Mouse (Mus musculus) hindbrain, embryonic 16.5 days (tissue): ENCODE measurements around the gene Eif2ak2. TPM values are rescaled to one million over a fixed set of nuclear protein-coding genes. Genes with fewer than 3 reads are reported as not detected.

Source experiments
- ATAC-seq: fragments of 200-750 bp; cut with Nextera tagmentation; 2 replicates; pipeline ENCODE4 v1.8.0; 2017; ENCODE audit warnings: moderate TSS enrichment, moderate library complexity
- H3K27ac ChIP-seq: fragments of 300-500 bp; sonication (generic); 2 replicates; pipeline ENCODE4 v1.5.1; 2014; ENCODE audit warnings: low read depth, mild to moderate bottlenecking, control low read depth, low read length, moderate library complexity
- H3K27me3 ChIP-seq: fragments of 300-500 bp; sonication (generic); replicated peaks from 2 replicates; pipeline ENCODE4 v1.6.1; 2014; ENCODE audit warnings: low read length; ENCODE audit not compliant: control insufficient read depth, insufficient read depth
- H3K36me3 ChIP-seq: fragments of 300-500 bp; sonication (generic); 2 replicates; pipeline ENCODE4 v1.6.1; 2014; ENCODE audit warnings: mild to moderate bottlenecking, low read length, moderate library complexity, mixed read lengths; ENCODE audit not compliant: control insufficient read depth, insufficient read depth
- H3K4me1 ChIP-seq: fragments of 300-500 bp; sonication (generic); 2 replicates; pipeline ENCODE4 v1.6.1; 2014; ENCODE audit warnings: low read depth, low read length; ENCODE audit not compliant: control insufficient read depth, insufficient read depth
- H3K4me2 ChIP-seq: fragments of 300-500 bp; sonication (generic); 2 replicates; pipeline ENCODE4 v1.6.1; 2014; ENCODE audit warnings: mild to moderate bottlenecking, low read length, control low read depth, moderate library complexity
- H3K4me3 ChIP-seq: fragments of 300-500 bp; sonication (generic); 2 replicates; pipeline ENCODE4 v1.5.1; 2014; ENCODE audit warnings: mild to moderate bottlenecking, low read length, control low read depth, moderate library complexity
- H3K9ac ChIP-seq: fragments of 300-500 bp; sonication (generic); 2 replicates; pipeline ENCODE4 v1.6.1; 2014; ENCODE audit warnings: low read depth, mild to moderate bottlenecking, control low read depth, low read length, moderate library complexity
- H3K9me3 ChIP-seq: fragments of 300-500 bp; sonication (generic); 2 replicates; pipeline ENCODE4 v1.6.1; 2014; ENCODE audit warnings: mild to moderate bottlenecking, low read length, moderate library complexity; ENCODE audit not compliant: control insufficient read depth
- WGBS: fragments of 180-500 bp; shearing (Covaris S2); extraction: QIAGEN DNeasy Blood & Tissue Kit; methylation state at CpG from one replicate; pipeline ENCODE4 v1.1.7; 2014; 5-methylcytosine and 5-hydroxymethylcytosine counted together
- polyA plus RNA-seq: library from polyadenylated mRNA; unstranded; fragments of >200 nt; fragmentation: Nextera tagmentation; extraction: Ambion mirVana; gene quantifications from 2 replicates; pipeline ENCODE4 v1.2.1, GENCODE M21; 2015

Gene Eif2ak2
- polyA plus RNA-seq, 1 experiment from 2014 or later, result 3.0 TPM

DNA sequence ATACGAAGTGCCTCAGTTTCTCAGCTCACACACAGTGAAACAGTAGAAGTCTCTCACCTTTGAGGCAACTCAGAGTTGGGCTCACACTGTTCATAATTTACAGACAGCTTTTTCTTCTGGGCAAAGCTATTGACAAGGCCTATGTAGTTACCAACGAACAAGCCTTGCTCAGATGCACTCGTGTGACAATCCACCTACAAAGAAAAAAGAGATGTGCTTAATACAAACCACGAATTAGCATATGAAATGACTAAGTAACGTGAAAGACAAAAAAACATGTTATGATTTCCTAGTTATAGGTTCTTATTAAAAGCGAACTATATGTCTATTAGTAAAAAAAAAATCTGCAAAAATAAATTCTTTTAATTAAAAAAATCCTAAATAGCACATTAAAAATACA is 8.5 kb downstream of the Eif2ak2 start:
- H3K4me2 ChIP-seq, result no peak overlapping the region
- H3K4me3 ChIP-seq, result no peak overlapping the region
- no peaks in the 10 kb centered on the region for H3K36me3 ChIP-seq
- H3K27me3 ChIP-seq, result no peaks in the 10 kb centered on the region
- no peak overlapping the region for H3K27ac ChIP-seq
- ATAC-seq, result no peak
- H3K9ac ChIP-seq, result no peak overlapping the region
- no peaks in the 10 kb centered on the region for H3K9me3 ChIP-seq
- 89% methylated on average over 6 of the region's 6 CpGs for WGBS
- no peaks in the 10 kb centered on the region for H3K4me1 ChIP-seq

DNA sequence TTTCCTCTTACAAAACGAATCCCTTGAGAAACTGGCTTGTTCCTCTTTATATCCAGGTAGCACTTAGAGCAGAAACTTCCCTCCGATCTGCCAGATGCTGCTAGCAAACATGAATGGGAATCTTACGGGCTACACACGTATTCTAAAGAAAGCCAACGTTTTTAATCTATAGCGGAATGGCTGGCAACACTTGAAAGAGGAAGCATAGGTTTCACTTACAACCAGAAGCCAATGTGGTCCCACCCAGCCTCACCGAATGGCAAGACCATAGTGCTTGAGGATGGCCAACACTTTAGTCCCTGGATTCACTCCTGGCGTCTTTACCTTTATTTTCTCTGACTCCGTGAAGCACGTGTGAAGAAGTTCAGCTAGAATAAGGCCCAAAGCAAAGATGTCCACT is 26.1 kb downstream of the Eif2ak2 start:
- Histone ChIP-seq H3K27me3 (no peaks in the 10 kb centered on the region), H3K36me3 (no peaks in the 10 kb centered on the region), H3K4me2 (no peak overlapping the region), H3K9me3 (no peaks in the 10 kb centered on the region), H3K9ac (no peak overlapping the region), H3K4me1 (no peaks in the 10 kb centered on the region), H3K27ac (no peak overlapping the region), H3K4me3 (no peak overlapping the region)
- 90% methylated on average over 10 of the region's 10 CpGs for WGBS
- no peak for ATAC-seq

DNA sequence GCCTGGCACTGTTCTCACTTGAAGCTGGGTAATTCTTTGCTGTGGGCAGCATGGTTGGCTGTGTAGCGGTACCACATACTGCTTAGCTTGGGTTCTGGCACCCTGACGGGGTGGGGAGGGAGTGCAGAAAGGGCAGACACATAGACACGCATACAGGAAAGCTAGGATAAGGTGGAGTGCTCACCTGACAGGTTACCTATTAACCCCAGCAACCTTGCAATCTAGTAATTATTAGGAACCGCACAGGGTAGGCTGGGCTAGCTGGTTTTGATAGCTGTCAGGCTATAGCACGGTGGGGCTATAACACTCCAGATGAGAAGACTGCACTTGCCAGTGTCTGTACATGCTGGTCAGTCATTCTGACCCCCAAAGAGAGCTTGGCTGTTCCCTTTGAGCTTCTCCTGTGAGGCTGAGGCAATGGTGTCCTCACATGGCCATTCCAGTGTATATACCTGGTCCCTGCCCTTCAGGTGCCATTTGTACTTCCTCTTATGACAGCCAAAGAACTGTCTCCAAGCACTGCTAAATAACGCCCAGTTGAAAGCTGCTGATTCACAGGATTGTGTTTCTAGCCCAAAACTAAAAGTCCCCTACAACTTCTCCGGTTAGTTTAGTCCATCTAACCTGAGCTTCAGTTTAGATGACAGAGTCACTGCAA is 40.0 kb downstream of the Eif2ak2 start:
- Histone ChIP-seq H3K9ac (no peak overlapping the region), H3K27me3 (no peaks in the 10 kb centered on the region), H3K9me3 (no peaks in the 10 kb centered on the region), H3K36me3 (peaks cover 48% of the 10 kb centered on the region), H3K4me1 (no peaks in the 10 kb centered on the region), H3K4me2 (no peak overlapping the region), H3K4me3 (no peak overlapping the region), H3K27ac (no peak overlapping the region)
- ATAC-seq, result no peak
- WGBS, result 90% methylated on average over 7 of the region's 7 CpGs

DNA sequence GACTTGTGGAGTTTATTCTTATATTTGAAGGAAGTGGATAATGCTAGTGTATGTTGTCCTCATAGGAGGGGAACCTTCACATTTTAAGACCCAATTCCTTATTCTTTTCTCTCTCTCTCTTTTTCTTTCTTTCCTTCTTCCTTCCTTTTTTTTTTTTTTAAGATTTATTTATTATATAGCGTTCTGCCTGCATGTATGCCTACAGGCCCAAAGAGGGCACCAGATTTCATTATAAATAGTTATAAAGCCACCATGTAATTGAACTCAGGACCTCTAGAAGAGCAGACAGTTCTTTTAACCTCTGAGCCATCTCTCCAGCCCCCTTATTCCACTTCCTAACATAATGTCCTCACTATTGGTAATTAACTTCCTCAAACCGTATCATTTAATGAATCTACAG is 46.3 kb downstream of the Eif2ak2 start:
- ATAC-seq, result no peak
- Histone ChIP-seq H3K4me1 (peaks cover 11% of the 10 kb centered on the region), H3K27me3 (no peaks in the 10 kb centered on the region), H3K4me3 (peak overlapping the region; percentile 89), H3K27ac (peak overlapping the region; percentile 83), H3K9me3 (no peaks in the 10 kb centered on the region), H3K4me2 (peak overlapping the region; percentile 90), H3K36me3 (peaks cover 11% of the 10 kb centered on the region), H3K9ac (peak overlapping the region; percentile 72)
- 22% methylated on average over 2 of the region's 2 CpGs for WGBS

DNA sequence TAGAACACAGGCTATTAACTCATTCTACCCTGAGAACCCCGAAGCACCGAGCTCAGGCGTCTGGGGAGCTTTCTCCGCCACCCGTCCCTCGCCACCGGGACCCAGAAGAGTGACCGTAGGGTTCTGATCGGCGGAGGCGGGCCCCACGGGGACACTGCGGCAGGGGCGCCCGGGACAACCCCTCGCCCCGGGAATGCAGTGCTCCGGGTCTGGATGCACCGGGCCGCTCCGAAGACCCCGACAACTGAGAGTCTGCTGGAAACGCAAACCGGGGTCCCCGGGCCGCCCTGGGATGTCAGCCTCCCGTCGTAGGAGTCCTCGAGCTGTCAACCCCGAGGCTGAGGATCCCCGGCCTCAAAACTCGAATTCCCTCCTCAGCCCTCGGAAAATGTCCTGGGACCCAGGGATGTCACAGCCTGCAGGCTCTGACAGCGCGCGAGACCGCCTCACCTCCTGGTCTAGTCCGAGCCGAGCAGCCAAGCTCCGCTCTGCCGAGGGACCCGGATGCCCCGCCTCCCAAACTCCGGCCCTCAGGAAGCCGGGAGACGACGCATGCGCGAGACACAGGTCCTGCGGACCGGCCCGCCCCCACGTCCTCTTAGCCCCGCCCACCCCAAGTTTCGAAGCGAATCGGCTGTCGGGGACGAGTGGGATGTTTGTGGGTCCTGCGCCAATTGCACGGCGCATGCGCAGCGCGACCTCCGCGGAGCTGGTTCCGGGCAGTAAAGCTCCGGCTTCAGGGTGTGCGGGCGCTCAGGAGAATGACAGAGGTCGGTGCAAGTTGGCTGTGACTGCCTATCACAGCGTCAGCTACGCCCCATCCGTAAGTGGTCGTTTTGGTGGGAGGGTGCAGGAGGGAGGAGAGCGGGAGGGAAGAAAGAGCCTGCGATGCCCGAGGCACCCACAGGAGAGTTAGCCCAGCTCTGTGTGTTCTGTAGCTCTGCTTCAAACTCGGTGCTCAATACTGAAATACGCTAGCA is 47.2 kb downstream of the Eif2ak2 start, which contains the start of the genes Heatr5b and Gpatch11:
Heatr5b (minus strand) TSS at position 509 of the 980 bp plus-strand sequence.
Gpatch11 (plus strand) TSS at position 712 of the 980 bp plus-strand sequence.
- H3K4me2 ChIP-seq, result peak within 1 kb of the TSS; percentile 90
- under 1% methylated on average over 79 of the region's 81 CpGs for WGBS
- no peaks in the 10 kb centered on the region for H3K9me3 ChIP-seq
- peak within 1 kb of the TSS; percentile 91 for H3K9ac ChIP-seq
- H3K36me3 ChIP-seq, result peaks cover 8% of the 10 kb centered on the region
- peak; percentile 99 for ATAC-seq
- peak within 1 kb of the TSS; percentile 89 for H3K27ac ChIP-seq
- peaks cover 11% of the 10 kb centered on the region for H3K4me1 ChIP-seq
- no peaks in the 10 kb centered on the region for H3K27me3 ChIP-seq
- H3K4me3 ChIP-seq, result peak within 1 kb of the TSS; percentile 89

DNA sequence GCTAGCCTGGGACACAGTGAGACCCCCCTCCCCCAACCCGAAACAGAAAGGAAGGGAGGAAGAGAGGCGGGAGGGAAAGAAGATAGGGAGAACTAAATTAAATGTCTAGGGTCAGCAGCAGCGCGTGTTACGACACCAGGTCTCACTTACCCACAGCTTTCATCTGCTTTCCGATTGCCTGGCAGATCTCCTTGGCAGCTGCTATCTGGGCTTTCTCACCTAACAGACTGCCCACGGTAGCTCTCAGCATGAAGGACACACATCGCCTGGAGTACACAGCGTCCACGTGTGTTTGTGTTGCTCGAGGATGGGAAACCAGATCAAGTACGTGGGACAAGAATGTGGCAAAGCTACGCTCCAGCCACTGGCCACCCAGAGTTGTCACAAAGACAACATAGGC is 58.0 kb downstream of the Eif2ak2 start:
- WGBS, result 91% methylated on average over 13 of the region's 13 CpGs
- Histone ChIP-seq H3K27ac (no peak overlapping the region), H3K27me3 (no peaks in the 10 kb centered on the region), H3K9me3 (no peaks in the 10 kb centered on the region), H3K4me1 (no peaks in the 10 kb centered on the region), H3K4me3 (no peak overlapping the region), H3K4me2 (no peak overlapping the region), H3K9ac (no peak overlapping the region), H3K36me3 (peaks cover 46% of the 10 kb centered on the region)
- ATAC-seq, result no peak

DNA sequence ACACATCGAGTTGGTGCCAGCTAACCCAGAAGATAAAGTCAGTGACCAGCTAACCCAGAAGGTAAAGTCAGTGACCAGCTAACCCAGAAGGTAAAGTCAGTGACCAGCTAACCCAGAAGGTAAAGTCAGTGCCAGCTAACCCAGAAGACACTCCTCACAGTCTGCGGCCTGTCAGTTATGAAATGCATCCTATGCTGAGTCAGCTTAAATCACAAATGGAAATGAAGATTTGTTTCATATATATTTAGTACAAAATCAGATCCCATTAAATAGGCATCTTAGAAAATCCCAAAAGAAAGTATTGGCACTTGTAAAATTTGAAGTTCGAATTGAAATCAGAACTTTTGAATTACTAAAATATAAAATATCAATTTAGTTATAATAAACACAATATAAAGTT is 72.8 kb downstream of the Eif2ak2 start:
- ATAC-seq, result no peak
- H3K4me3 ChIP-seq, result no peak overlapping the region
- peaks cover 21% of the 10 kb centered on the region for H3K36me3 ChIP-seq
- no peaks in the 10 kb centered on the region for H3K4me1 ChIP-seq
- H3K9ac ChIP-seq, result no peak overlapping the region
- 94% methylated on average over 3 of the region's 3 CpGs for WGBS
- H3K27ac ChIP-seq, result no peak overlapping the region
- no peaks in the 10 kb centered on the region for H3K27me3 ChIP-seq
- H3K4me2 ChIP-seq, result no peak overlapping the region
- no peaks in the 10 kb centered on the region for H3K9me3 ChIP-seq

DNA sequence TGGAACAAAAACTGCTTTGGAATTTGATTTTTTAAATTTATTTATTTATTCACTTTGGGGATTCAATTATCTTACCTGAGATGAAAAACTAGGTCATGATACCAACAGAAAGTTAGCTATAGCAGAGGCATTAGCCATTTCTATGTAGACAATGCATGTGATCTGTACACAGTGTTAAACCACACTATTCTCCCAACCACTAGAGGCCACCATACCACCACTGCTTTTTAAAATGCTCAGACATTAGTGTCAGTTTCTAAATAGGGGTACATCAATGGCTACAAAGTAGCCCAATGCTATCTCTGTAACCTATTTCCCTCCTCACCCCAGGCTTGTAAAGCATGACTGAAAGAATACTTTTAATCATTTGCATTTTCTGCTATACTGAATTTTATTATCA is 73.4 kb downstream of the Eif2ak2 start:
- H3K9ac ChIP-seq, result no peak overlapping the region
- ATAC-seq, result peak; percentile 60; the same call in 1 of the 2 replicates
- H3K36me3 ChIP-seq, result peaks cover 21% of the 10 kb centered on the region

More for the DNA sequence above, 73.4 kb downstream of the Eif2ak2 start:
- no peak overlapping the region for H3K4me2 ChIP-seq
- no peaks in the 10 kb centered on the region for H3K9me3 ChIP-seq
- H3K27me3 ChIP-seq, result no peaks in the 10 kb centered on the region
- no peak overlapping the region for H3K4me3 ChIP-seq
- no peak overlapping the region for H3K27ac ChIP-seq
- H3K4me1 ChIP-seq, result no peaks in the 10 kb centered on the region
